Mouse (Mus musculus): ENCODE data around the gene Gps2. TPM values are rescaled to one million over a fixed set of nuclear protein-coding genes. Genes with fewer than 3 reads are reported as not detected.

Gene Gps2
- polyA plus RNA-seq, 1 experiment from 2014 or later, result 90.8 TPM

DNA sequence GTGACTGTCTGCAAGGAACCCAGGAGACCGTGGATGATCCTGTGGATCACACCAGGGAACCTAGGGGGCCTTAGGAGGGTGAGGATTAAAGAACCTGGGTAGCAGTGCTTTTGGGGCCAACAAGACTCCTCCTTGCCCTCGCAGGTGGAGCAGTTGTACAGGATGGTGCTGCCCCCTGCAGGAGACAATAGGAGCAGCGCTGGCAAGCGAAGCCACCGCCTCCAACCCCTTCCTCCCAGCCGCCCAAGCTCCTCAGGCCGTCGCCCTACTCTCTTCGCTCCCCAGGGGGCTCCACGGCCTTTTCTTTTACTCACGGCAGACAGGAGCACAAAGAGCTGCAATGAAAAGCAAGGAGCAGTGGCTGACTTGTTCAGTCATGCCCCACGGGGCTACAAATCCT, 36.8 kb upstream of the Gps2 start:
- Histone ChIP-seq H3K4me2 (ENCODE audit: low read depth, severe bottlenecking) (peak overlapping the region; percentile 26; the same call in 1 of the 2 replicates), H3K4me1 (ENCODE audit: control insufficient read depth, insufficient read depth, low read length) (peaks cover 12% of the 10 kb centered on the region), H3K27me3 (ENCODE audit: control insufficient read depth, insufficient read depth, low read length) (no peaks in the 10 kb centered on the region), H3K27ac (replicated peaks; ENCODE audit: low read depth, low read length) (no peak overlapping the region), H3K36me3 (ENCODE audit: control insufficient read depth, insufficient read depth, low read length) (no peaks in the 10 kb centered on the region), H3K4me3 (ENCODE audit: low read depth, low read length) (no peak overlapping the region), H3K9me3 (ENCODE audit: control insufficient read depth, low read length) (no peaks in the 10 kb centered on the region), H3K9ac (ENCODE audit: low read length) (no peak overlapping the region)
- ATAC-seq (ENCODE audit: insufficient number of reproducible peaks, low FRiP score, low TSS enrichment, low read depth) (no peak), DNase-seq (ENCODE audit: low spot score) (peak; percentile 91)
- 7% methylated on average over 12 of the region's 12 CpGs for WGBS

DNA sequence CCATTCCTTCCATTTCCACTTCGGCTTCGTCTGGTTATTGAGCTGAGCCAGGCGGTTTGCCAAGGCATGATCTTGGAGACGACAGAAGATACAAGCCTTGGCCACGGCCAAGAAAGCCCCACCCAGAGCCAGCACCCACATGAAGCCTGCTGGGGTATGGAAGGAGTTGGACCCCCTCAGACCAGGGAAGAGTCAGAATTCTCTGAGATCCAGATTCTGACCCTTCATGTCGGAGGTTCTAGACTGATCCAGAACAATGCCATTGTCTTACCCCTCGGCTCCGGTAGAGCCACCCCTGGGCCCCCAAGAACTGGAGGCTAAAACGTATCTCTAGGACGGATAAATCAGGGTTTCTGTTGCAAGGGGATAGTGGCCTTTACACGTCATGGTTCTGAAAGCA, 35.8 kb upstream of the Gps2 start, which contains the start of gene Tmem95:
Tmem95 (minus strand) TSS at position 141 of the 400 bp plus-strand sequence.
- Histone ChIP-seq H3K27ac (replicated peaks; ENCODE audit: low read depth, low read length) (no peak within 1 kb of the TSS), H3K4me2 (ENCODE audit: low read depth, severe bottlenecking) (peak within 1 kb of the TSS; percentile 26; the same call in 1 of the 2 replicates), H3K9ac (ENCODE audit: low read length) (no peak within 1 kb of the TSS), H3K4me3 (ENCODE audit: low read depth, low read length) (no peak within 1 kb of the TSS), H3K27me3 (ENCODE audit: control insufficient read depth, insufficient read depth, low read length) (no peaks in the 10 kb centered on the region), H3K36me3 (ENCODE audit: control insufficient read depth, insufficient read depth, low read length) (no peaks in the 10 kb centered on the region), H3K4me1 (ENCODE audit: control insufficient read depth, insufficient read depth, low read length) (peaks cover 12% of the 10 kb centered on the region), H3K9me3 (ENCODE audit: control insufficient read depth, low read length) (no peaks in the 10 kb centered on the region)
- DNase-seq (ENCODE audit: low spot score) (no peak), ATAC-seq (ENCODE audit: insufficient number of reproducible peaks, low FRiP score, low TSS enrichment, low read depth) (no peak)
- 91% methylated on average over 11 of the region's 11 CpGs for WGBS

DNA sequence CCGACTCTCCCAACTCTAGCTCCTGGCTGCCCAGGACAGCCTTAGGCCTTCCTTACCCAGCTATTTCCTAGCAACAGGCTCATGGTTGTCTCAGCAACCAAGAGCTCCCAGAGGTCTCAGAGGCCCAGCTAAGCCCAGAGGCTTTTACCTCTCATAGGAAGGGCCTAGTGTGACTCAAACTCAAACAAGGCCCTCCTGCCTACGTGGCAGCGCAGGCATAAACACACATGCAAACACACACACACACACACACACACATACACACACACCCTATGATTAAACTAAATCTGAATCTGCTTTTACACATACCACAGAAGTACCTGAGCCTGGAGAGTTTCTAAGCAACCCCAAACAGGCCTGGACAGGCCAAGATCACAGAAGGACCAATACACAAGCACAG, 35.3 kb upstream of the Gps2 start:
- Histone ChIP-seq H3K4me3 (ENCODE audit: low read depth, low read length) (no peak overlapping the region), H3K36me3 (ENCODE audit: control insufficient read depth, insufficient read depth, low read length) (no peaks in the 10 kb centered on the region), H3K4me2 (ENCODE audit: low read depth, severe bottlenecking) (0 out of 2 replicates have a peak overlapping the region, but pooled peaks have one; percentile 2), H3K9ac (ENCODE audit: low read length) (no peak overlapping the region), H3K27ac (replicated peaks; ENCODE audit: low read depth, low read length) (no peak overlapping the region), H3K4me1 (ENCODE audit: control insufficient read depth, insufficient read depth, low read length) (peaks cover 12% of the 10 kb centered on the region), H3K9me3 (ENCODE audit: control insufficient read depth, low read length) (no peaks in the 10 kb centered on the region), H3K27me3 (ENCODE audit: control insufficient read depth, insufficient read depth, low read length) (no peaks in the 10 kb centered on the region)
- ATAC-seq (ENCODE audit: insufficient number of reproducible peaks, low FRiP score, low TSS enrichment, low read depth) (no peak), DNase-seq (ENCODE audit: low spot score) (no peak)
- WGBS, result 80% methylated on average over 3 of the region's 3 CpGs

DNA sequence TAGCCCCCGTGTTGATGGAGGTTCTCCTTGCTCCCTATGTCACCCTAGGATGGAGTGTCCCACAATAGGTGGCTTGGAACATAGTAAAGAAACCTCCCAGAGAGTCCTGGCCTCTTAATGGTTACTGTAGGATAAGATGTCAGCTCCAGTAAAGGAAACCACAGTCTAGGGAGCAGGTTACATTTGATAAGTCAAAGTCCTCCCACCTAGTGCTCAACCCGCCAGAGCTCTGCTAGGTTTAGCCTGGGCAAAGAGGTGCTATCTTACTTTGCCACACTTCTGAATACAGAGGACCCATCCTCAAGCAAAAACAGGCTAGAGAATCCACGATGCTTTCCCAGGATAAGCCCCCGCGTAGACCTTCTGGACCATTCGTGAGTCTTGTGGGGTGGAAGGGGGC, 34.7 kb upstream of the Gps2 start:
- Histone ChIP-seq H3K27me3 (ENCODE audit: control insufficient read depth, insufficient read depth, low read length) (no peaks in the 10 kb centered on the region), H3K4me1 (ENCODE audit: control insufficient read depth, insufficient read depth, low read length) (peaks cover 12% of the 10 kb centered on the region), H3K36me3 (ENCODE audit: control insufficient read depth, insufficient read depth, low read length) (no peaks in the 10 kb centered on the region), H3K4me2 (ENCODE audit: low read depth, severe bottlenecking) (peak overlapping the region; percentile 83; the same call in 1 of the 2 replicates), H3K4me3 (ENCODE audit: low read depth, low read length) (no peak overlapping the region; the same call in 1 of the 2 replicates), H3K9me3 (ENCODE audit: control insufficient read depth, low read length) (no peaks in the 10 kb centered on the region), H3K9ac (ENCODE audit: low read length) (no peak overlapping the region), H3K27ac (replicated peaks; ENCODE audit: low read depth, low read length) (no peak overlapping the region)
- no peak for ATAC-seq (ENCODE audit: insufficient number of reproducible peaks, low FRiP score, low TSS enrichment, low read depth)
- DNase-seq (ENCODE audit: low spot score), result no peak
- WGBS, result 93% methylated on average over 6 of the region's 6 CpGs

DNA sequence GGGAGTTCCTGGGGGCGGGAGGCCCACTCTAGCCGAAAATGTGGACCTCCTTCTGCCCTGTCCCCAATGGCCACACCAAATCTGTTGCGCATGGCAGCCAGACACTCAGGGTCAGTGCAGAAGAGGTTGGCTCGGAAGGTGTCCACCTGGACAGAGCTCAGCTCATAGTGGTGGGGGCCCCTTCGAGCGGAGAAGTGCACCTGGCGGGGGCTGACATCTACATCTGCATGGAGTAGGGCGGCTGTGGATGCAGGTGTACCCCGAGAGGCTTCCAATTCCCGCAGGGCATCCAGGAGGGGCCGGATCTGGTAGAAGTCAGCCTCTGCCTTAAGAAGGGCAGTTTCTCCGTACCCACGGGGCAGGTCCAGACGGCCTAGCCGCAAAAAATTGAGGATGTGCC, 34.0 kb upstream of the Gps2 start:
- DNase-seq (ENCODE audit: low spot score) (no peak), ATAC-seq (ENCODE audit: insufficient number of reproducible peaks, low FRiP score, low TSS enrichment, low read depth) (no peak)
- Histone ChIP-seq H3K27ac (replicated peaks; ENCODE audit: low read depth, low read length) (no peak overlapping the region), H3K9ac (ENCODE audit: low read length) (peak overlapping the region; percentile 32; the same call in 1 of the 2 replicates), H3K4me3 (ENCODE audit: low read depth, low read length) (peak overlapping the region; percentile 38), H3K9me3 (ENCODE audit: control insufficient read depth, low read length) (no peaks in the 10 kb centered on the region), H3K27me3 (ENCODE audit: control insufficient read depth, insufficient read depth, low read length) (no peaks in the 10 kb centered on the region), H3K36me3 (ENCODE audit: control insufficient read depth, insufficient read depth, low read length) (no peaks in the 10 kb centered on the region), H3K4me1 (ENCODE audit: control insufficient read depth, insufficient read depth, low read length) (peaks cover 12% of the 10 kb centered on the region), H3K4me2 (ENCODE audit: low read depth, severe bottlenecking) (peak overlapping the region; percentile 83)
- 54% methylated on average over 15 of the region's 15 CpGs for WGBS

DNA sequence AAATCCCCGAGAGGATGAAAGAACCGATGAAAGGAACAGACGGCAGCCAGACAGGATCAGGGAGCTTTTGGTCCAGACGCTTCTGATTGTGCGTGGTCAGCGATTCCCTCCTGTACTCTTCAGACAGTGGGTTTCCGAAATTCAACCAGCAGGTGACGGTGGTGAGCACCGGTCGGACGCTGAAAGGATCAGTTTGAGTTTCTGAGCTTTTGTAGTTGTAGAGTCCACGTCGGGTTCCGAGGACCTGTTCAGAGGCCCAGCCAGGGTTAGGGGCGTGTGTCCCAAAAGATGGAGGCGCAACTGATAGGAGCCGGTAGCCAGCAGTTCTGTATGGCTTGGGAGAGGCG, 33.2 kb upstream of the Gps2 start:
- Histone ChIP-seq H3K9me3 (ENCODE audit: control insufficient read depth, low read length) (no peaks in the 10 kb centered on the region), H3K4me2 (ENCODE audit: low read depth, severe bottlenecking) (peak overlapping the region; percentile 83), H3K4me3 (ENCODE audit: low read depth, low read length) (peak overlapping the region; percentile 38), H3K36me3 (ENCODE audit: control insufficient read depth, insufficient read depth, low read length) (no peaks in the 10 kb centered on the region), H3K4me1 (ENCODE audit: control insufficient read depth, insufficient read depth, low read length) (peaks cover 12% of the 10 kb centered on the region), H3K27ac (replicated peaks; ENCODE audit: low read depth, low read length) (peak overlapping the region; percentile 30), H3K9ac (ENCODE audit: low read length) (peak overlapping the region; percentile 32), H3K27me3 (ENCODE audit: control insufficient read depth, insufficient read depth, low read length) (no peaks in the 10 kb centered on the region)
- WGBS, result under 1% methylated on average over 18 of the region's 18 CpGs
- DNase-seq (ENCODE audit: low spot score) (peak; percentile 83), ATAC-seq (ENCODE audit: insufficient number of reproducible peaks, low FRiP score, low TSS enrichment, low read depth) (peak; percentile 46)

DNA sequence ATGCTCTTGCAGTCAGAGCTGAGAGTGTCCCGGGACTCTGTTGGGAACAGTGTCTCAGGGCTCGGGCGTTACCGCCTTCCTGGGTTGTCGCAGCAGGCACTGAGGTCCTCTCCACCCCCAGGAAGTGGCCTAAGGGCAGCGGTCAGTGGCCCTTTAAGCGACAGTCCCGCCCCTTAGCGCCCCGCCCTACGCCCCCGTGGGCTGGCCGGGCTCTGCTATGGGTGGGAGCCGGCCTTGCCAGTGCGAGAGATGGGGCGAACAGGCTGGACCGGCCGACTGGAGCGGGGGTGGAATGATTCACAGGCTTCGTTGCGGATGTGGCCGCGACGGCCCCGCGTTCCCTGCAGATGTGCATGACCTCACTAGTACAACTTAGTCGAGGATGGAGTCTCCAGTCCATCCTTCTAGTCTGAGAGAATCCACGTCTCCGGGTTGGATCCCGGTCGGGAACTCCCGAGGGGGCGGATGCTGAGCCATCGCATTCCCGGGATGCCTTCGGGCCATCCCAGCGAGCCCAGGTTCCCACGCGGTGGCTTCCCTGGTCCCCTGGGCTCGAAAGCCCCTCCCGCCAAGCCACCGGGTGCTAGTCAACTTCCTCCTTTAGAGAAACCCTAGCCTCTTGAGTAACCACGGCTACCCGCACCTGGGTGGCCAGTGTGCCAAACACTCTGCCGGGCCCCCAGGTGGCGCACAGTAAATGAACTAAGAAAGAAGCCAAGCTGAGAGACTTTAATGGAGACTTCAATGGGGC, 32.7 kb upstream of the Gps2 start, which contains the start of gene Kctd11:
Kctd11 (minus strand) TSS at position 554 of the 751 bp plus-strand sequence.
- H3K9me3 ChIP-seq (ENCODE audit: control insufficient read depth, low read length), result no peaks in the 10 kb centered on the region
- H3K27me3 ChIP-seq (ENCODE audit: control insufficient read depth, insufficient read depth, low read length), result no peaks in the 10 kb centered on the region
- peak within 1 kb of the TSS; percentile 83 for H3K4me2 ChIP-seq (ENCODE audit: low read depth, severe bottlenecking)
- peak within 1 kb of the TSS; percentile 38 for H3K4me3 ChIP-seq (ENCODE audit: low read depth, low read length)
- WGBS, result under 1% methylated on average over 44 of the region's 46 CpGs
- ATAC-seq (ENCODE audit: insufficient number of reproducible peaks, low FRiP score, low TSS enrichment, low read depth) (peak; percentile 83), DNase-seq (ENCODE audit: low spot score) (peak; percentile 86)
- peak within 1 kb of the TSS; percentile 30 for H3K27ac ChIP-seq (replicated peaks; ENCODE audit: low read depth, low read length)
- peaks cover 12% of the 10 kb centered on the region for H3K4me1 ChIP-seq (ENCODE audit: control insufficient read depth, insufficient read depth, low read length)
- H3K9ac ChIP-seq (ENCODE audit: low read length), result peak within 1 kb of the TSS; percentile 32
- no peaks in the 10 kb centered on the region for H3K36me3 ChIP-seq (ENCODE audit: control insufficient read depth, insufficient read depth, low read length)

DNA sequence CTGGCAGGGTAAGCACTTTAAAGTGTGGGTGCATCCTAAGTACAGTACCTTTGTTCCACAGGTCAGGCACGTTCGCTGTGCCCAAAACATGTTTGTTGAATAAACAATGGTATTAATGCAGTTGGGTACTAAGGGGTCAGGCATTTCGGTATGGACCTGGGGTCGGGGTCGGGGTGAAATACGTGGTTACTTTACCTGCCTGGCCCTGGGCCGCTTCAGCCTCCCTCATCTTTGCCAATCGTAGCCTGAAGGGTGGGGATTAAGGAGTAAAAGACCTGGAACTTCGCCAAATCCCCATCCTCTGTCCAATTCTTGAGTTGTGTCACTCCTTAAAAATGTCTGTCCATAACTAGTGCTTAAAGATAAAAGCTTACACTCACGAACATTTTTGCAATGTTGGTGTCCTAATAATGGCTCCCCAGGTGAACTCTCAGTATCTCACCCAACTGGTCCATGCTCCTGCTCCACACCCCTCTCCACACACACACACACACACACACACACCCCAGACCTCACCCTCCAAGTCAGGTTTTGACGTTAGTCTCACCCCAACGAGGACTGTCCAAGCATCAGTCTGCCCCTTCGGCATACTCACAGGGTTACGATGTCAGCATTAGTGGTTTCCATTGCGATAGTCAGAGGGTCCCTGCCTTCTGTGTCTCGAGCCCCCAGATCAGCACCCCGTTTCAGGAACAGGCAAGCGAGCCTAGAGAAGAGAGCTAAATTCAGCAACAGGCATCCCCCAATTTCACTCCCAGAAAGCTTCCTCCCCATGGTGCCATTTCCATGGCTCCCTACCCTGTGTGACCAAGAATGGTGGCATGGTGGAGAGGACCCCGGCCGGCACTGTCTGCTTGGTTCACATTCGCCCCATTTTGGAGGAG, 31.7 kb upstream of the Gps2 start:
- H3K4me1 ChIP-seq (ENCODE audit: control insufficient read depth, insufficient read depth, low read length), result peaks cover 12% of the 10 kb centered on the region
- ATAC-seq (ENCODE audit: insufficient number of reproducible peaks, low FRiP score, low TSS enrichment, low read depth), result no peak
- WGBS, result 62% methylated on average over 21 of the region's 21 CpGs
- peak overlapping the region; percentile 83 for H3K4me2 ChIP-seq (ENCODE audit: low read depth, severe bottlenecking)
- DNase-seq (ENCODE audit: low spot score), result no peak
- H3K4me3 ChIP-seq (ENCODE audit: low read depth, low read length), result peak overlapping the region; percentile 38
- H3K27me3 ChIP-seq (ENCODE audit: control insufficient read depth, insufficient read depth, low read length), result no peaks in the 10 kb centered on the region
- peak overlapping the region; percentile 32 for H3K9ac ChIP-seq (ENCODE audit: low read length)
- H3K27ac ChIP-seq (replicated peaks; ENCODE audit: low read depth, low read length), result no peak overlapping the region
- H3K9me3 ChIP-seq (ENCODE audit: control insufficient read depth, low read length), result no peaks in the 10 kb centered on the region
- no peaks in the 10 kb centered on the region for H3K36me3 ChIP-seq (ENCODE audit: control insufficient read depth, insufficient read depth, low read length)

Data from limb, embryonic 11.5 days (tissue).